Comparison of ENCODE assay signal across 18 mouse cellular contexts in the genomic region with DNA sequence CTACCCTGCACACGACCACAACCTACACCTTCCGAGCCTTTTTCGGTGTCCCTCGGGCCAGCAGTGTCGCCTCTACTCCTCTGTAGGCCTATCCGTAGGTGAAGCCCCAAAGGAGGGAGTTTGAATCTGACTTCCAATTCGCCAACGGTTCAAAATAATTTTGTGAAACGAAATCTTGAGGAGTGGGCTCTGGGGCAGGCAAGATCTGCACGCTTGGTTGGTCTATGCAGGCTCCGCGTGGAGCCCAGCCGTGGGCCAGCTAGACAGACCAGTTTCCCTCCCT. TPM values are rescaled to one million over a fixed set of nuclear protein-coding genes. Genes with fewer than 3 reads are reported as not detected.
DNase-seq lines count a peak whose midpoint lies in the region; ATAC-seq and TF ChIP-seq lines count a peak whose summit lies in the region.
"Had no signal": no experiment of that assay in that cellular context is flagged by ENCODE, and none has a peak within 500 bp of the region (broad histone marks: within the 10 kb centered on the region; RNA-seq: fewer than 3 reads in every experiment).

No protein-coding gene starts in this region.

- DNase-seq in embryo, embryonic 11 days = peak; percentile 37
- DNase-seq in embryo, embryonic 9.5 days (ENCODE audit: extremely low spot score) = no peak
- peak; percentile 71 for DNase-seq in intestine, embryonic 14.5 days (ENCODE audit: low spot score)
- DNase-seq in neural tube, embryonic 11.5 days (ENCODE audit: low spot score) = peak; percentile 45
- no peak for DNase-seq in neural tube, embryonic 10.5 days (ENCODE audit: extremely low spot score, low spot score)
- peak; percentile 38 for DNase-seq in retina, postnatal 1 day
- no peak for DNase-seq in gastrocnemius, adult 8-10 months (ENCODE audit: low spot score in 2 of 2)
- DNase-seq: cerebellum, adult 9-10 months; gastrocnemius, postnatal 10 days; heart, postnatal 14 days; thymus, postnatal 14 days had no signal

- no peaks in the 10 kb centered on the region for H3K36me3 ChIP-seq in intestine, embryonic 14.5 days (ENCODE audit: control insufficient read depth, insufficient read depth, low read length)
- no peaks in the 10 kb centered on the region for H3K36me3 ChIP-seq in intestine, postnatal 0 days (ENCODE audit: control insufficient read depth, insufficient read depth)
- no peaks in the 10 kb centered on the region; the same call in 1 of the 2 replicates for H3K36me3 ChIP-seq in neural tube, embryonic 11.5 days (ENCODE audit: control insufficient read depth, insufficient read depth, low read length)
- H3K36me3 ChIP-seq: midbrain, embryonic 13.5 days had no signal

- TF ChIP-seq CTCF in intestine, postnatal 0 days (IDR thresholded peaks at IDR 0.05; ENCODE audit: low read depth) = no peak

- H3K9ac ChIP-seq in intestine, embryonic 14.5 days (ENCODE audit: low read length) = no peak overlapping the region
- no peak overlapping the region for H3K9ac ChIP-seq in intestine, postnatal 0 days (ENCODE audit: low read depth, low read length)
- no peak overlapping the region for H3K9ac ChIP-seq in neural tube, embryonic 11.5 days (ENCODE audit: low read length)
- H3K9ac ChIP-seq: midbrain, embryonic 13.5 days had no signal

- H3K9me3 ChIP-seq in intestine, embryonic 14.5 days (ENCODE audit: control insufficient read depth, low read length) = no peaks in the 10 kb centered on the region
- no peaks in the 10 kb centered on the region for H3K9me3 ChIP-seq in intestine, postnatal 0 days (ENCODE audit: control insufficient read depth)
- H3K9me3 ChIP-seq in neural tube, embryonic 11.5 days (ENCODE audit: control insufficient read depth, low read length) = no peaks in the 10 kb centered on the region
- H3K9me3 ChIP-seq: midbrain, embryonic 13.5 days had no signal

- peaks cover 9% of the 10 kb centered on the region for H3K4me1 ChIP-seq in intestine, embryonic 14.5 days (replicated peaks; ENCODE audit: control insufficient read depth, insufficient read depth, low read length)
- no peaks in the 10 kb centered on the region; the same call in 1 of the 2 replicates for H3K4me1 ChIP-seq in intestine, postnatal 0 days (replicated peaks; ENCODE audit: control insufficient read depth, insufficient read depth, low read length)
- H3K4me1 ChIP-seq in neural tube, embryonic 11.5 days (ENCODE audit: control insufficient read depth, insufficient read depth, low read length) = peaks cover 5% of the 10 kb centered on the region; the same call in 1 of the 2 replicates

- no peak overlapping the region for H3K4me3 ChIP-seq in intestine, embryonic 14.5 days (ENCODE audit: low read depth, low read length)
- H3K4me3 ChIP-seq in intestine, postnatal 0 days (ENCODE audit: low read depth, low read length) = no peak overlapping the region
- H3K4me3 ChIP-seq in neural tube, embryonic 11.5 days (ENCODE audit: low read depth, low read length) = no peak overlapping the region
- H3K4me3 ChIP-seq: midbrain, embryonic 13.5 days had no signal

- peaks cover 99% of the 10 kb centered on the region for H3K27me3 ChIP-seq in intestine, embryonic 14.5 days (replicated peaks; ENCODE audit: control insufficient read depth, insufficient read depth, low read length)
- H3K27me3 ChIP-seq in intestine, postnatal 0 days (replicated peaks; ENCODE audit: control insufficient read depth, insufficient read depth, low read length) = peaks cover 97% of the 10 kb centered on the region
- peaks cover 94% of the 10 kb centered on the region for H3K27me3 ChIP-seq in neural tube, embryonic 11.5 days (ENCODE audit: control insufficient read depth, insufficient read depth, low read length)

- no peak overlapping the region for H3K27ac ChIP-seq in intestine, embryonic 14.5 days (ENCODE audit: low read depth)
- no peak overlapping the region for H3K27ac ChIP-seq in intestine, postnatal 0 days (ENCODE audit: low read depth, low read length)
- H3K27ac ChIP-seq in neural tube, embryonic 11.5 days (ENCODE audit: low read depth, low read length) = no peak overlapping the region
- H3K27ac ChIP-seq: midbrain, embryonic 13.5 days had no signal

- no peak for ATAC-seq in intestine, embryonic 14.5 days (replicated peaks; ENCODE audit: low FRiP score, low TSS enrichment, low read depth)
- ATAC-seq in intestine, postnatal 0 days = no peak
- ATAC-seq in neural tube, embryonic 11.5 days (ENCODE audit: insufficient read depth, low FRiP score, low TSS enrichment) = no peak
- ATAC-seq: activated CD4-positive, CD25-positive, alpha-beta regulatory T cell, adult 4 months; midbrain, embryonic 13.5 days had no signal

- 9% methylated on average over 13 of the region's 13 CpGs for WGBS in intestine, embryonic 14.5 days
- WGBS in intestine, postnatal 0 days = 21% methylated on average over 13 of the region's 13 CpGs
- under 1% methylated on average over 13 of the region's 13 CpGs for WGBS in neural tube, embryonic 11.5 days

- H3K4me2 ChIP-seq in intestine, embryonic 14.5 days (ENCODE audit: low read length) = no peak overlapping the region
- no peak overlapping the region for H3K4me2 ChIP-seq in intestine, postnatal 0 days (replicated peaks; ENCODE audit: low read depth)
- H3K4me2 ChIP-seq in neural tube, embryonic 11.5 days (ENCODE audit: low read depth) = no peak overlapping the region
- H3K4me2 ChIP-seq: midbrain, embryonic 13.5 days had no signal

RNA-seq across cellular contexts. Expression of a gene that starts 4.3 kb away (rescaled TPM):
- not detected in 2 replicates for polyA plus RNA-seq in intestine, embryonic 14.5 days (2014; fragmentation: Nextera tagmentation; extraction: Ambion mirVana)
- not detected in 2 replicates for polyA plus RNA-seq in intestine, postnatal 0 days (2015; fragmentation: Nextera tagmentation; extraction: Ambion mirVana)
- polyA plus RNA-seq in neural tube, embryonic 11.5 days (2014; fragmentation: Nextera tagmentation; extraction: Ambion mirVana) = 0.20 and 0.24 TPM in 2 replicates
- total RNA-seq in gastrocnemius, adult 8-10 months (2022) = 1 to 10 TPM in 2 of 4 experiments, under 1 TPM in 2; 0.89 to 1.3 (median 0.95) TPM
- total RNA-seq: liver, adult 2 months had no signal
- polyA plus RNA-seq: activated CD4-positive, CD25-positive, alpha-beta regulatory T cell, adult 4 months; stomach, embryonic 14.5 days had no signal

RNA-seq across cellular contexts. Expression of a gene that starts 40.4 kb away (rescaled TPM):
- polyA plus RNA-seq in intestine, embryonic 14.5 days (2014; fragmentation: Nextera tagmentation; extraction: Ambion mirVana) = not detected in 2 replicates
- not detected in 2 replicates for polyA plus RNA-seq in intestine, postnatal 0 days (2015; fragmentation: Nextera tagmentation; extraction: Ambion mirVana)
- not detected in 2 replicates for polyA plus RNA-seq in neural tube, embryonic 11.5 days (2014; fragmentation: Nextera tagmentation; extraction: Ambion mirVana)
- total RNA-seq in gastrocnemius, adult 8-10 months (2022) = not detected
- total RNA-seq: gastrocnemius, postnatal 10 days; heart, postnatal 14 days; liver, adult 2 months; MEL had no signal
- polyA plus RNA-seq: kidney, adult 2 months; liver, adult 2 months; midbrain, embryonic 13.5 days; stomach, embryonic 14.5 days had no signal

RNA-seq across cellular contexts. Expression of a gene that starts 58.2 kb away (rescaled TPM):
- 7.2 and 7.7 TPM in 2 replicates for polyA plus RNA-seq in intestine, embryonic 14.5 days (2014; fragmentation: Nextera tagmentation; extraction: Ambion mirVana)
- 3.0 and 3.3 TPM in 2 replicates for polyA plus RNA-seq in intestine, postnatal 0 days (2015; fragmentation: Nextera tagmentation; extraction: Ambion mirVana)
- polyA plus RNA-seq in neural tube, embryonic 11.5 days (2014; fragmentation: Nextera tagmentation; extraction: Ambion mirVana) = 4.0 and 4.7 TPM in 2 replicates
- 1 to 10 TPM in 3 of 4 experiments, under 1 TPM in 1; 0.68 to 2.7 (median 1.7) TPM for total RNA-seq in gastrocnemius, adult 8-10 months (2022)
- total RNA-seq: MEL had no signal

Comparison
In these comparisons a context has a peak if more than half of its experiments do, and no peak if none do; other contexts are left out.
1. DNase-seq: peak in embryo, embryonic 11 days (single experiment), intestine, embryonic 14.5 days (single experiment), neural tube, embryonic 11.5 days (single experiment) and retina, postnatal 1 day (single experiment); none in embryo, embryonic 9.5 days (single experiment), neural tube, embryonic 10.5 days (single experiment) and gastrocnemius, adult 8-10 months (0 of 2).